Mouse (Mus musculus): ENCODE measurements around the gene Ncam2.
"Not testable (repeated sequence)": the region's sequence is repeated elsewhere in the genome, so short reads cannot be mapped to it uniquely, and the experiment has no call there.

Gene Ncam2

DNA sequence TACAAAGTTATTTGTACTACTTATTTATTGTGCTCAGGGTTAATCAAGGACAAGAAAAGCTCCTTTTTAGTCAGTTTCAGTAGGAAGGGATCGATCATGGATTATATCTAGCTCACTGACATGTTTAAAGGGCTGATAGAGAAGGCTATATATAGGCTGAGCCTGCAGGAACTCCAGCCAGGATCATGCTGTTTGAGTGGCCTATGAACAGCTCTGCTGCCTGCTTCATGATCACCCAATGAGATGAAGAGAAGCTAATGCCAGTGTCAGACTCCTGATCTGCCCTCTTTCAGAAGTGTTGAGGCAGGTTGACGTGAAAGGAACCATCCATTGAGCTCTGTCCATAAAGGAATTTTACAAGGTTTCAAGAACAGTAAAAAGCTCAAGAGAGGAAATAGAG is 103.3 kb downstream of the Ncam2 start:
- DNase-seq, result no peak

DNA sequence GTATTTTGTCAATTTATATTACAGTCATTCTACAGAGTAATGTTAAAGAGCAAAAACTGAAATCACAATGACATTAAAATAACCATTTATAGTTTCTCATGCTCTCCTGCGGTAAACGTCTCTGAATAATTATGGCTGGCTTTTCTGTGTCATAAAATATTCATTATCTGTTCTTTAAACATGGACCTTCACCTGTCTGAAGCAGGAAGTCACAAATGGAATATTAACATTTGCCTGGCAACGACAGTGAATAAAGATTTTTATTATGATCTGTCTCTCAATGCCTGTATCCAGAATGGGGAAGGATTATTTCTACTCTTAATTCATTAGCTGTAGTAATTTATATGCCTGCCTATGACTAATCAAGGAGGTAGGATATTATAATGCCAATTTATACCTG is 108.7 kb downstream of the Ncam2 start:
- no peak for DNase-seq

DNA sequence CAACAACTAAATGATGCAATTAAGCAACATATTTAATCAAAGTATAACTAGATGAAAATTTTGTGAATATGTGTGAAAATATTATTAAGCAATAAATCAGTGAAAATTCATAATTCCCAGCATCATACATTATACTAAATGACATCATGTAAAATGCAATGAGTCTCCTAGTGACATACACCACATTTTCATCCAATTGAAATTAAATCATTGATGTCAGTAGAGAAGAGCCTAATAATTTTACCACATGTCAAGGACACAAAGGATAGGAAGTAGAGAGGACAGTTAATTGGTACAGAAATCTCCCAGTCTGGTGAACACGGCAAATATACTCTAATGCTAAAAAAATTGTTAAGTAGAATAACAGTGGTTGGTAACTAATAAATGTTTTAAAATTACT is 118.5 kb downstream of the Ncam2 start:
- DNase-seq, result no peak

DNA sequence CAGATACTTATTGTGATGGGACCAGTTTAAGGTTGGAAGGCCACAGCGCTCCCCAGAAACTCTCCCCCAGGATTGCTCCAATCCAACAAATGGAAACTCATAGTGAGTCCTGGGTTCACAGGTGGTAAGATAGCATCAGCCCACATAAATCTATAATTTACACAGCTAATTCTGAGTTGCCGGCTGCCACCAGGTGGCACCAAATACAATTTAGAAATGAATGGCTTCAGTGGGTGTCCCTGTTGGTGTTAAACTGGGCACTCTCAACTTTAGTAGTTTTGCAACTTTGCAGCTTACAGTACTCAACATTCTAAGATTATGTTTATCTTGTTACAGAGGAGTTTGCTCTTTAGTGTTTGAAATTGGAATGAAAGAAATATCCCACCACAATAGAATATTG is 130.0 kb downstream of the Ncam2 start:
- DNase-seq, result peak; percentile 41

DNA sequence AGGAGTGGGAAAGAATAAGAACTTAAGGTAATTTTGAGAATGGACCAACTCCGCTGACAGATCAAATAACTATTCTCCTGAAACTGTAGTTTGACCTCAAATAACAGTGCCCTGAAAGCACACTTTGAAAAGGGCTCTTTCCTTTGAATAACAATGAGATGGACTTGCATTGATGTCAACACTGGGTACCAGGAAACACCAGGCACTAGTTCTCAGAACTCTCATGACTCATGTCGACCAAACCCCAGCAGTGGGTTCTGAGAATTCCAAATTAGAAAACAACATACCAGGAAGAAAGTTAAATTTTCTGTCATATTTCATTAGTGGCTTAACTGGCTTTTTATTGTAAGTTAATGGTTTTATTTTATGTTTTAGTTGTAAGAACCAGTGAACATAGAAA is 165.4 kb downstream of the Ncam2 start:
- peak; percentile 11 for DNase-seq

DNA sequence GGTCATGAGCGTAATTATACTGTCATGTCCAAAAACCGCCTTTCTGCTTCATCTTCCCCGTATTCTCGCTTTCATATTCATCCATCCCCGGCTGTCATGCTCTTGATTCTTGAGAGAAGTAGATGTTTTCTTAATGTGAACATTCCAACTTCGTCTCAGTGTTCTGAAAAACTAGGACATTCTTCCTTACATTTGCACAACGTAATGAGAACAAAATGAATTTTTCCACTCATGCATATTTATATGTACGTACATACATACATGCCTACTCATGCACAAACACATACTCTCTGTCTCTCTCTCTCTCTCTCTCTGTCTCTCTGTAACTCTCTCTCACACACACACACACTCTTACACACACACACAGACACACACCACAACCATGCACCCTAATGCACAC is 173.7 kb downstream of the Ncam2 start:
- DNase-seq, result no peak

DNA sequence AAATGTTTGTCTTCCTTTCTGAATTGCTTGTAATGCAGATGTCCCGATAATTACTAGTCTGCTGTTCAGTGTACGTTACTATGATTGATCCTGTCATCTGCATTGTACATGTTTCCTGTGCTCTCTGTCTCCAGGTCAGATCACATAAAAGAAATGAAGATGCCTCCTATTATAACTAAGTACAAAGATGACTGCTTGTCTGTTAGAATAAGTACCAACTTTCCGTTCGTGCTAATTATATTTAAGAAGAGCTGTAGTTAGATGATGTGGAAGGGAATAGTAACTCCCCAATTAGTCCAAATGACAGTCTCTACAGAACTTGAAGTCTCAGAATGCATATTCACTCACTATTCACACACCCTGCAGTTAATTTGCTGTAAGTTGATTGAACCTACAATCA is 179.9 kb downstream of the Ncam2 start:
- no peak for DNase-seq

DNA sequence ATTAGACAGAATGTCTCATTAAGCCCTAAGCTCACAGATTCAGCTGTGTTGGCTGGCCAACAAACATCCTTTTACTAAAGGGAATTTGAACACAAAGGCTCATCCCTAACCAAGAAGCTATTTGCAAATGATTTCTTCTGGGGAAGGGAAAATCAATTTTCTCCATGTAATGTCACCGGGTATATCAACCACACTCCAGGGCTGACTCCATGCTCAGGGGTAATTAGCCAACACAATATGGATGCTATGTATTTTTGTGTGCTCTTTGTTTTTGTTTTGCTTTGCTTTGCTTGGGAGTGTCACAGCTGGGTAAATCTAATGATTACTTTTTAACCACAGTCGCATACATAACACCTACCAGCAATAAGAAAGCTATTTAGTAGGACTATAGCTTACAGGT is 188.1 kb downstream of the Ncam2 start:
- no peak for DNase-seq

DNA sequence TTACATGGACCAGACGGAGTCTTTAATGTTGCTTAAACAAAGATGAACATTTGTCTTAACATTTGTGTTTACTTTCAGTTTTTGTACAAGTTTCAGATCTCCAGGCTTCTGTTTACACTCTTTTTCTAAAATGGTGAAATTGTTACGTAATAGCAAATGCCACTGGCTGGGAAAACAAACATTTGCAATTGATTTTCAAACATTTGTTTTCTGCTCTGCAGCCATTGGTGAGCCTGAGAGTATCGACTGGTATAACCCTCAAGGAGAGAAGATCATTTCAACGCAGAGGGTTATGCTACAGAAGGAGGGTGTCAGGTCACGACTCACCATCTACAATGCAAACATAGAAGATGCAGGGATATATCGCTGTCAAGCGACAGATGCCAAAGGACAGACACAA is 234.1 kb downstream of the Ncam2 start:
- no peak for DNase-seq

DNA sequence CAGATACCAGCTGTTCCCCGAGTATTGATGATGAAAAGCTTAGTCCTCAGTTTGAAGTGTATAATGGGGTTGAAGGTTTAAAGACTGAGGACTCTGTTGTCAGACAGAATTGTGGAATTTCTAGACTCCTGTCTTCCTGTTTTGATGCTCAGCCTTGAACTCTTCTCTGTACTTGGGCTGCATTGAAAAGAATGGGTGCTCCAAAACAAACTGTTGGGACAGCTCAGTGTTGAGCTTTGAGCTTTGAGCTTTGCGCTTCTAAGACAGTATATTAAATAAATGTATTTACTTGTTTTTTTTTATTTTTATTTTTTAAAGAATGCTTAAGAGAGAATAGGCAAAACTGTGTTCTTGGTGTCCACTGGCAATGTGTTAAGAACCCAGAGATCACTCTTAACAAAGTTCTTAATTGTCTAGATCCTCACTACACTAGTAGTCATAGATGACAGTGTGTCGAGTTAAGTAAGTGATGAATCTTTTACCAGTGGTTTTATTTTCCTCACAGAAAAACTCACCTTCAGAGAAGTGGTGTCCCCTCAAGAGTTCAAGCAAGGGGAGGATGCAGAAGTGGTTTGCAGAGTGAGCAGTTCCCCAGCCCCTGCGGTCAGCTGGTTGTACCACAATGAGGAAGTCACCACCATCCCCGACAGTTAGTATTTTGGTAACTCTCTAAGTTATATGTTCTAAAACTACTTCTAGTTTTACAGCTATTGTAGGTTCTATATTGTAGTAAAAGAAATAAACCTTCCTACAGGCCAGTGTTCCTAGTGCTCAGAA is 236.8 kb downstream of the Ncam2 start:
- DNase-seq, result no peak

DNA sequence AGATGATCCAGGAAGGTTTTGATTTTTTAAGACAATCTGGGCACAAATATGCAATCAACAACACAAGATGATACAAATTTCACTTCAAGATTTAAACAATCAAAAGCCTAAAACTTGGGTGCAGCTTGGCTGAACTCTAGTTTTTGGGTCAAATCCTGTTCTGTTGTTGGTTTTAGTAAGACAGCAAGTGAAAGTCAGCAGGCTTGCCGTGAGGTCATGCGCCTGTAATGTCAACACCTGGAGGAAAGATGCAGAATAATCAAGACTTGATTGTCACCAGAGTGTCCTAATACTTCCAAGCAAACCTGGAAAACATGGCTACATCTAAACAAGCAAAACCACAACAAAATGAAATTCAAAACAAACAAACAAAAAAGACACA is 237.4 kb downstream of the Ncam2 start:
- no peak for DNase-seq

DNA sequence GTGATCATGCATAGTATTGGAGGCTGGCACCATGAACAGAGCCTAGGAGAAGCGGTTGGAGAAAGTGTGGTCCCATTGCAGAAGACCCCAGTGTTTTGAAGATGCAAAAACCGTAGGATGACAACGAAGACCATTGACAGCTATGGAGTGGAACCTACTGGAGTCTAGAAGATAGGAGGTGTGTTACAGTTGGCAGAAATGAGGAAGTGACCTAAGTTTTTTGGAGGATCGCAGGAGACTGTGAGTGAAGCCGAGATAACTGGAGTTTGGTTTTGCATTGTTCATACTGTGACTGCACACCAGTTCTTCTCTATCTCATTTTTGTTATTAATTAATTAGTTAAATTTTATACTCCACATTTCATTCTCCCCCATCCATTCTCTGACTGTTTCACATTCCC is 250.4 kb downstream of the Ncam2 start:
- no peak for DNase-seq

DNA sequence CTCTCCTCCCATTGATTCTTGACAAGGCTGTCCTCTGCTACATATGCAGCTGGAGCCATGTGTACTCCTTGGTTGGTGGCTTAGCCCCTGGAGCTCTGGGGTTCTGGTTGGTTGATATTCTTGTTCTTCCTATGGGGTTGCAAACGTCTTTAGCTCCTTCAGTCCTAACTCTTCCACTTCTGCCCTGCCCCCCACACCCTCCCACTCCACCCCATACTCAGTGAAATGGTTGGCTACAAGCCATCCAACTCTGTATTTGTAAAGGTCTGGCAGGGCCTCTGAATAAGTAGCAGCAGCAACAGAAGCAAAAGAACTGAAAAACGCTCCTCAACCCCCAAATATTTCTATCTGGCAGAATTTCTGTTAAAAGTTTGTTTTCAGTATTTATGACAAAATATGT is 252.5 kb downstream of the Ncam2 start:
- DNase-seq, result no peak

DNA sequence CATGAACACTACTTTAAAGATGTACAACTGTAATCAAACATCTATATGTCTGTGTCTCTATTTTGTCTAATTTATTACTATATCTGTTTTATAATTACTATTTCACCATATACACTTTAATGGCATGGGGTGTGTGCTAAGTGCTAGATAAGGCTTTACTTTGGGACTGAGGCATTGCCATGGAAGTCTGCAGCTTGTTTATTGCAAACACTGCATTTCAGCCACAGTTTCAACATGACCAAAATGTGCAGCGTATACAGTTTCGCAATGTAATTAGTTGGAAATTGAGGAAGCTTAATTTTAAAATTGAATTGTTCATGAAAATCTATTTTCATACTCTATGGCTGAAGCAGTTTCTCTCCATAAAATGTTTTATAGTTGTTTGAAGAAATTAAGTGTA is 254.0 kb downstream of the Ncam2 start:
- no peak for DNase-seq

DNA sequence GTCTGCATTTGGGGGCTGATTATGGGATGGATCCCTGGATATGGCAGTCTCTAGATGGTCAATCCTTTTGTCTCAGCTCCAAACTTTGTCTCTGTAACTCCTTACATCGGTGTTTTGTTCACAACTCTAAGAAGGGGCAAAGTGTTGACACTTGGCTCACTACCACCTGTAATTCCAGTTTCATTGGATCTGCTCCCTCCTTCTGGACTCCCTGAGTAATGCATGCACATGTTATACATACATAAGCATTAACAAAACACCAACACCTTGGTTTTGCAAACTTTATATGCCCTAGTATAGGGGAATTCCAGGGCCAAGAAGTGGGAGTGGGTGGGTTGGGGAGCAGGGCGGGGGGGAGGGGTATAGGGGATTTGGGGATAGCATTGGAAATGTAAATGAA is 262.2 kb downstream of the Ncam2 start:
- DNase-seq, result not testable (repeated sequence)

DNA sequence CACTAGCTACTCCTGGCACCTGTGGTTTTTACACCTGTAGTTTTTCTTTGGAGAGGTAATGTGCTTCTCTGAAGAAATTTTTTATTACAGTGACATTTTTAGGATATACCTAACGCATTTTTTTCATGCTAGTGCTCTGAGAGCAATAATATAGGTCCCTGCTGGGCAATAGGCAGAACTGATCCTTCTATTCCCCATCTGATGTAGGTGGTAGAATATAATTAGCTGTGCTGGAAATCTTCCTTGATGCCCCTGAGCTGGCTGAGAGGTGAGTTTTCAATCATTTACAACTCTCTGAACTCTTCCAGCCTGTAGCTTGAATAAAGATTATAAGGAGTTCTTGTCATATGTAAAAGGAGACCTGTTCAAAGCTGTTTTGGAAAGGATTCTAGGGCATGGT is 272.4 kb downstream of the Ncam2 start:
- DNase-seq, result no peak

DNA sequence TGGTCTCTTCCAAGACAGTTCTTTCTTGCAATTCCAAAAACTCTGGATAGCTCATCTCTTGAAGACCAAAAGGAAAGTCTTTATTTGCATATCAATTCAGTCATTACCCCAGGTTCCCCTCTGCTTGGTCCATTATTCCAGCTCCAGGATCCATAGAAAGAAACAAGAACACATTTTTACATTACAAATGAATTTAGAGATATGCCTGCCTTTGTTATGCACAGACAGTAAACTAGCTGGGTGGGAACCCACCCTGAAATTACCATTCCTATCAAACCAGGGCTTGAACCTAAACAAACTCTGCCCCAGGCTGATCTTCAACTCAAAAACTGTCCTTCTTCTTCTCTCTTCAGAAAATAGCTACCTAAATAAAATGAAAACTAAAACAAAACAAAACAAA is 280.6 kb downstream of the Ncam2 start:
- DNase-seq, result no peak

DNA sequence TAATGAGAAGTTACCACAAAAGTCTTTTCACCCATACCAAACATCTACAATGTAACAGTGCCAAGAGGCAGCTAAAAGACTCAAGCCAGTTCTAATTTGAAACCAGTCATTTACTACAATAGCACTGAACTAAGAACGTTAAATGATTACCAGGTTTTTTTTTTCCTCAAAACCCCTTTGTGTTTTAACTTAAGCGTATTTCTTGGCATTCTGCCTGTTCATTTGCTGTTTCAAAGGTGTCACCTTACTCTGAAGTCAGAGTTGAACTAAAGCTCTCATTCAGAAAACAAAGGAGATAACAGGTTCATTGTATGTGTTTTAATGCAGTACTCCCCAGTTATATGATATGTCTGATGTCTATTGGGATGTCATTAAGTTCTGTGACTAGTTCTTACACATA is 295.6 kb downstream of the Ncam2 start:
- no peak for DNase-seq

DNA sequence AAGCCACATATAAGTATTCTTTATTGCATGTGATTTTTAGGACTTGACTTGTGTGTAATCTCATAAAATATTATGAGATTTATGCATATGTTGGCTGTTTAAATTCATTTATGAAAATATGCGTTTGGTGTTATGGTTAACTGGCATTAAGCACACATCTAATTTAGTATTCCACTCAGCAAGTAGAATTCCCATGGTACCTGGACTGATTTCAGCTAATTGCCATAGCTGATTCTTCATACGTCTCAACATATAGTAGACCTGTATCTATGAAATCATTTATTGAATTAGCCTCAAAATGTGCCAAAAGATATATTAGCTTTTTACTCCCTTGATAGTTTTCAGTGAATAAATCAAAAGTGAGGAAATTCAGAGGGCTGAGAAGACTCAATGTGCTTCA is 302.1 kb downstream of the Ncam2 start:
- DNase-seq, result no peak

DNA sequence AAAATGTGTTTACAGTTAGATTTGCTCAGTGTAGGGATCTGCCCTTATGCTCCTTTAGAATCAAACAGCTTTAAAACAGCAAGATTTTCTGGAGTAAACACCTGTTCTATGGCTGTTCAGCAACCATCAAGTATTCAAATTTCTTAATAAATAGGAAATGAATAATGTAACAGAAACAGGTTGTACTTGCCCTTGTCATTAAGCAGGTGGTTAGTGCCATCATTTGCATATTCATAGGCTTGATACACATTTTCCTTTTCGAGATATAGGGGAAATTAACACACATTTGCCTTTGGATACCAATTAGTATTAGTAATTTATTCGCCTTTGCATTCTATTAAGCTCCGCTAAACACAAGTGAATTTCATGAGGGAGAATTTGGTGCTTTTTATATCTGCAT is 335.7 kb downstream of the Ncam2 start:
- DNase-seq, result no peak

DNA sequence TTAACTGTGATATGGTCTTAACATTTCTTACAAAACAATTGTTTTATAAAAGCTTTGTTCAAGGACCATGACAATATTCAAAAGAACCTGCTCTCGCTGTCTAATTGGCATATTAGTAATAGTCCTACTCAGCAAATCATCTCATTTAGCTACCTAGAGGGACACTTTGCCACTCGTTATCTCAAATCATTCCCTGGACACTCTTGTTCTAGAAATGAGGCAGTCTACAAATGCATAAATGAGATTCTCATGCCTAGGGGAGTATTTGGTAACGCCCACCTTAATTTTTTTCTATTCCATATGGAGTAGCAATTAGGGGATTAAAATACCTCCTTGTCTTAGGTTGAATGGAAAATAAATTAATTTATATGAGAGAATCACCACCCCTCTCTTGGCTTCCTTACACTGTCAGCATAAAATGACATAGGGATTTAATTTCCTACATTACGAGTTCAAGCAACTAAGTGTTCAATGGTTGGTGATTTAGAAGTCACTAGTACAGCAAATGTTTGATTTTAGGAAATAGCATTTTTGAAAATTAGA is 387.1 kb downstream of the Ncam2 start:
- no peak for DNase-seq

DNA sequence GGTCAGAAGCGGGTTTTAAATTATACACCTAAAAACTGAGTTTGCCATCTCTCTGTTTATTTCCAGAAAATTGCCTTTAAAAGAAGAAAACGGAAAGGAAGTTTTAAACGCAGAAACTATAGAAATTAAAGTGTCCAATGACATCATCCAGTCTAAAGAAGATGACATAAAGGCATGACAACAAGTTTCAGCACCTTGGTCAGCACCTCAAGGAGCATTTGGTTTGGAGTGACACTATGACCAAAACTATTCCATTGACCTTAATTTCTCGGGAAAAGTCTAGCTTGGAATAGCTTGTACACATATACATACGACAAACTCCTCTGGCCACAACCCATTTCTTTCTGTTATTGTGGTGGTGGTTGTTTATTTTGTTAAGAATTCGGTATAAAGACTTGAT is 422.8 kb downstream of the Ncam2 start:
- DNase-seq, result no peak

DNA sequence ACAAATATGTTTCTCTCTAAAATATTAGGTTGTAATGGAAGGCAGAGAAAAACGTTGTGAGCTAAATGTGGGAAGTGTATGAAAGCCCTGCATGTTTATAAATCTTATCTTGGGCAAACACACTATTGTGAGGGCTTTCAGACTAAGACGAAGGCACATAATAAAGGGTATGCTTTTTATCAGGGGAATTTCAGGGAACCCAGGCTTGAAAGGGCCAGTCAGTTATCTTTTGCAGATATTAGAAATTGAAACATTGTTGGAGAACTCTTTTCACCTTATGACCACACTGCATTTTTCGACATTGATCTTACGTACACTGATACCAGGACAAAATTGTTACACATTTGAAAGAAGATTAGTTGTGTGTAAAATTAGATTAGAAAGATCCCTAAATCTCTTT is 423.3 kb downstream of the Ncam2 start:
- DNase-seq, result no peak

DNA sequence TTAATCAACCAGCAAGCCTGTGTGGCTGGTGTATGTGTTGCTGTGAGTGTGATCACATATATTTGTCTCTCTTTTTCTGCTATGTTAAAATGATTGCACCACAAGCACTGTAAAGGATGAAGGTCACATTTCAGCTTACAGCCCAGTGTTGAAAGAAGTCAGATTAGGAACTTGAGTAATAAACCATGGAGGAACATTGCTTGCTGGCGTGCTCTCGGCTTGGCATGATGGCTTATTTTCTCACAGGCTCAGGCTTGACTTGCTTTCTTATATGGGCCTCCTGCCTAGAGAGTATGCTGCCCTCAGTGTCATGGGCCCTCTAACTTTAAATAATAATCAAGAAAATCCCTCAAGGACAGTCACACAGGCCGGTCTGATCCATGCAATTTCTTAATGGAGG is 449.8 kb downstream of the Ncam2 start:
- DNase-seq, result no peak

DNA sequence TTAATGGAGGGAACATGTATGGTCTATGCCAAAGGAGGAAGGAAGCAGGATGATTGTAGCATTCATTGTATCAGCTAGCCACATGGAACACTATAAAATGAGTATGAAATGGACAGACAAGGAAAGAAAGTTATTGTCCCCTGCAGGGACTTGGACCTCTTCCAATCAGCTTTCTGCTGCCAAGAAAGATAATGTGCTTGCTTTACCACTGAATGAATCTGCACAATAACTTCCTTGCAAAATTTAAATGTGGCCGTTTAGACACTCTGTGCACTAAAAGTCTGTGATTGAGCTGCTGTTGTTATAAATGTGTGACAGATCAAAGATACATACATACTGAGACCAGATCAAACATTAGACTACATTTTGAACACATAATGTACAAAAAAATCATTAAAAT is 451.1 kb downstream of the Ncam2 start:
- peak; percentile 4 for DNase-seq
